Mouse (Mus musculus): ENCODE results near the gene Taf10.

DNA sequence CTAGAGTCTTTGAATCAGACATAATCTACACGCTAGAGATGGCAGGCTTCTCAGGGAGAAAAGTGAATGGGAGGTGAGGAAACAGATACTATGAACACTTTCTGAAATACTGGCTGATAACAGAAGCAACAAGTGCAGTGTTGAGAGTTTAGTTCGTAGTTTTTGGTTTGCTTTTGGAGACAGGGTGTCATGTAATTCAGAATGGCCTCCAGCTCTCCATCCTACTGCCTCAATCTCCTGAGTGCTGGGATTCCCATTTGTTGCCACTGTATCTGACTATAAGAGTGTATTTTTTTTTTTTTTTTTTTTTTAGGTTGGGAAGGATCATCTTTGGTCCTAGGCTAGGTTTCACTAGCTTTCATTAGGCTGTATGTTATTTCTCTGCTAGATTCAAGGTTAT, 5.9 kb downstream of the Taf10 start:
- TF ChIP-seq CTCF (IDR thresholded peaks at IDR 0.05 in 2 of 3, conservative IDR thresholded peaks at IDR 0.05 in 1 of 3; ENCODE audit: control insufficient read depth in 1 of 3, insufficient read depth in 1 of 3, low read depth in 2 of 3, low read length in 3 of 3, poor library complexity in 1 of 3, severe bottlenecking in 1 of 3) = no peak
- no peak; a peak in 1 of 4 replicates for TF ChIP-seq POLR2A (IDR thresholded peaks at IDR 0.05; ENCODE audit: control insufficient read depth in 1 of 2, insufficient read depth in 1 of 2, low read depth in 1 of 2, low read length in 2 of 2, poor library complexity in 1 of 2)
- no peak for TF ChIP-seq TCF12 (IDR thresholded peaks at IDR 0.05; ENCODE audit: low read depth, low read length)
- no peak for TF ChIP-seq MXI1 (IDR thresholded peaks at IDR 0.05; ENCODE audit: low read depth, low read length)
- TF ChIP-seq E2F4 (IDR thresholded peaks at IDR 0.05; ENCODE audit: borderline replicate concordance, low read depth, low read length) = no peak
- TF ChIP-seq ELF1 (IDR thresholded peaks at IDR 0.05; ENCODE audit: low read depth, low read length) = no peak
- TF ChIP-seq RCOR1 (IDR thresholded peaks at IDR 0.05; ENCODE audit: low read depth, low read length) = no peak
- no peak for TF ChIP-seq UBTF (IDR thresholded peaks at IDR 0.05; ENCODE audit: borderline replicate concordance, insufficient read depth, low read depth, low read length)
- no peak for TF ChIP-seq EP300 (IDR thresholded peaks at IDR 0.05; ENCODE audit: low read depth in 1 of 2, low read length in 2 of 2)
- no peak for TF ChIP-seq USF1 (IDR thresholded peaks at IDR 0.05; ENCODE audit: low read depth, low read length)
- no peak for TF ChIP-seq NRF1 (IDR thresholded peaks at IDR 0.05; ENCODE audit: insufficient read depth, low read depth, low read length, poor library complexity, severe bottlenecking)

All from MEL (cell line).